Mouse (Mus musculus) midbrain, postnatal 0 days (tissue): Measurements from ENCODE around the gene Srsf10. TPM values are rescaled to one million over a fixed set of nuclear protein-coding genes. Genes with fewer than 3 reads are reported as not detected.

Experiments used
- ATAC-seq: fragments of 200-750 bp; cut with Nextera tagmentation; 2 replicates; pipeline ENCODE4 v1.8.0; 2017; ENCODE audit warnings: moderate number of reproducible peaks, mild to moderate bottlenecking, moderate TSS enrichment, moderate library complexity; ENCODE audit not compliant: low FRiP score
- DNase-seq: peaks from one replicate; pipeline ENCODE4 v3.0.0-alpha.2; 2015; ENCODE audit warnings: low spot score
- H3K27ac ChIP-seq: fragments of 300-500 bp; sonication (generic); 2 replicates; pipeline ENCODE4 v1.5.1; 2014; ENCODE audit warnings: low read depth, mild to moderate bottlenecking, low read length, mixed read lengths
- H3K27me3 ChIP-seq: fragments of 300-500 bp; sonication (generic); 2 replicates; pipeline ENCODE4 v1.6.1; 2014; ENCODE audit warnings: low read length, control low read depth, mixed read lengths; ENCODE audit not compliant: insufficient read depth
- H3K36me3 ChIP-seq: fragments of 300-500 bp; sonication (generic); 2 replicates; pipeline ENCODE4 v1.6.1; 2014; ENCODE audit warnings: low read length, control low read depth, mixed read lengths; ENCODE audit not compliant: insufficient read depth
- H3K4me1 ChIP-seq: fragments of 300-500 bp; sonication (generic); 2 replicates; pipeline ENCODE4 v1.6.1; 2014; ENCODE audit warnings: mild to moderate bottlenecking, control low read depth, antibody characterized with exemption, low read length, mixed read lengths; ENCODE audit not compliant: insufficient read depth
- H3K4me2 ChIP-seq: fragments of 300-500 bp; sonication (generic); 2 replicates; pipeline ENCODE4 v1.6.1; 2014; ENCODE audit warnings: low read depth, mild to moderate bottlenecking, low read length, mixed read lengths; ENCODE audit not compliant: poor library complexity, severe bottlenecking
- H3K4me3 ChIP-seq: fragments of 300-500 bp; sonication (generic); 2 replicates; pipeline ENCODE4 v1.5.1; 2014; ENCODE audit warnings: low read depth, mild to moderate bottlenecking, low read length, moderate library complexity
- H3K9ac ChIP-seq: fragments of 300-500 bp; sonication (generic); replicated peaks from 2 replicates; pipeline ENCODE4 v1.6.1; 2014; ENCODE audit warnings: mild to moderate bottlenecking, low read length, moderate library complexity, mixed read lengths; ENCODE audit not compliant: poor library complexity, severe bottlenecking
- H3K9me3 ChIP-seq: fragments of 300-500 bp; sonication (generic); 2 replicates; pipeline ENCODE4 v1.6.1; 2016; ENCODE audit warnings: low read length, control low read depth
- CTCF ChIP-seq: IDR thresholded peaks from 2 replicates; pipeline ENCODE4 v1.5.1; 2016; ENCODE audit warnings: antibody characterized with exemption, mild to moderate bottlenecking
- WGBS: fragments of 180-500 bp; shearing (Covaris S2); extraction: QIAGEN DNeasy Blood & Tissue Kit; methylation state at CpG from one replicate; pipeline ENCODE4 v1.1.7; 2014; 5-methylcytosine and 5-hydroxymethylcytosine counted together
- polyA plus RNA-seq: library from polyadenylated mRNA; unstranded; fragments of >200 nt; fragmentation: Nextera tagmentation; extraction: Ambion mirVana; gene quantifications from 2 replicates; pipeline ENCODE4 v1.2.1, GENCODE M21; 2015
- total RNA-seq: library from RNA; depleted of rRNA; stranded (reverse); fragments of >200 nt; gene quantifications from 2 replicates; pipeline ENCODE4 v1.2.3, GENCODE M21; 2014

The Srsf10 gene
- total and polyA plus RNA-seq, 2 experiments from 2014 or later: 66.6 to 155 TPM

DNA sequence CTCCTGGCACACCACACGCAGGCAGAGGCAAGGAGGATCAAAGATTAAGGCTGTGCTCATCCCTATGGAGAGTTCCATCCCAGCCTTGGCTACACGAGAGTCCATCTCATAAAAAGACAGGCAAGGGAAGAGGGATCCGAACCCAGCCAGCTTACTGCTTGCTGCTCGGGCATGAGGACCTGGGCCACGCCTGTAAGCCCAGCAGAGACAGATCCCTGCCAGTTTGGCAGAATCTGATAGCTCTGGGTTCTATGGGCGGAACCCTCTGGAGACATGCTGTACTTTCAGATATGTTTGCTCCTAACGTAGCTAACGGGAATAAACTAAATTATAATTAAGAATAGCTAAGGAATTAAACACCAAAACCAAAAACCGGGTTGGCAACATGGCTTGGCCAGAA is 3.6 kb upstream of the Srsf10 start:
- DNase-seq (no peak), ATAC-seq (no peak)
- H3K9ac ChIP-seq: no peak overlapping the region
- H3K27ac ChIP-seq: no peak overlapping the region
- no peaks in the 10 kb centered on the region for H3K4me1 ChIP-seq
- H3K36me3 ChIP-seq: no peaks in the 10 kb centered on the region
- H3K9me3 ChIP-seq: no peaks in the 10 kb centered on the region
- no peak overlapping the region for H3K4me2 ChIP-seq
- H3K27me3 ChIP-seq: no peaks in the 10 kb centered on the region
- 88% methylated on average over 9 of the region's 9 CpGs for WGBS
- H3K4me3 ChIP-seq: no peak overlapping the region
- TF ChIP-seq CTCF: no peak

DNA sequence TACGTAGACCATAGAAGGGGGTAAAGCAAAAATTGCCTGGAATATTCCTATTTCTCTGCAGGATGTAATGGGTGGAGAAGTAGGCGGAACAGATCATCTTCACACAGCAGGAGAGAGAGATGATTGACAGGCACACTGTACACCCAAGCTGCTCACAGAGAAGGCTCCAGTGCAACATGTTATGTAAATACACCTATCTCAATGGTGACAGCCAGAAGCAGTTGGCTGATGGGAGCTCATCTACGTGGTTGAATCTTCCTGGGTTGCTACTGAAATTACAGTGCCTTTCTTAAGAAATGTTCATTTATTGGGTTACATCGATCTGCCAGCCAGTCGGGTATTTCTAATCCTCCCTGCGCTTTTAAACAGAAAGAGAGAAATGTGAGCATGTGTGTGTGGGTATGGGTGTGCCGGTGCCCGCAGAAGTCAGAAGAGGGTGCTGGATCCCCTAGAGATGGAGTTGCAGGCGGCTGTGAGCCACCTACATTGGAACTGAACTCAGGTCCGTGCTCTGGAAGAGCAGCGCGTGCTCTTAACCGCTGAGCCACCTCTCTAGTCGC is 1.5 kb upstream of the Srsf10 start:
- no peak for TF ChIP-seq CTCF
- ATAC-seq (no peak), DNase-seq (no peak)
- no peak overlapping the region for H3K4me3 ChIP-seq
- no peaks in the 10 kb centered on the region for H3K36me3 ChIP-seq
- no peak overlapping the region for H3K27ac ChIP-seq
- H3K4me2 ChIP-seq: no peak overlapping the region
- H3K27me3 ChIP-seq: no peaks in the 10 kb centered on the region
- H3K9ac ChIP-seq: no peak overlapping the region
- no peaks in the 10 kb centered on the region for H3K9me3 ChIP-seq
- WGBS: 87% methylated on average over 14 of the region's 14 CpGs
- H3K4me1 ChIP-seq: peaks cover 10% of the 10 kb centered on the region

DNA sequence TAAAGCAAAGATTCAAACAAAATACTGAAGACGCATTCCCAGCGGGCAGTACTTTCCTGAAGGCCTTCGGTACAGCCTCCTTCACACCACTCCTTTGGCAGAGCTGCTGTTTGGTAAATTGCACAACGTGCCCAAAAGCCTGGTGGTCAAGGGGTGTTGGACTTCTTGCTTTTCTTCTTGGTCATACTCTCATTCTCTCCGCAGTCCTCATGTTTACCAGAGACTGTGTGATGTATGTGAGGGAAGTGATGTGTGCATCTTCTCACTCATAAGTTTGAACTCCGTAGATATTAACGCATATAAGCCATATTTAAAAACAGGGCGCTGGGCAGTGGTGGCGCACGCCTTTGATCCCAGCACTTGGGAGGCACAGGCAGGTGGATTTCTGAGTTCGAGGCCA is 917 bp upstream of the Srsf10 start:
- Histone ChIP-seq H3K4me1 (peaks cover 10% of the 10 kb centered on the region), H3K4me3 (no peak overlapping the region), H3K9me3 (no peaks in the 10 kb centered on the region), H3K9ac (peak overlapping the region; percentile 73; the same call in 1 of the 2 replicates), H3K36me3 (no peaks in the 10 kb centered on the region), H3K27me3 (no peaks in the 10 kb centered on the region), H3K4me2 (peak overlapping the region; percentile 57), H3K27ac (peak overlapping the region; percentile 97)
- DNase-seq (no peak), ATAC-seq (no peak)
- no peak for TF ChIP-seq CTCF
- 73% methylated on average over 11 of the region's 11 CpGs for WGBS

DNA sequence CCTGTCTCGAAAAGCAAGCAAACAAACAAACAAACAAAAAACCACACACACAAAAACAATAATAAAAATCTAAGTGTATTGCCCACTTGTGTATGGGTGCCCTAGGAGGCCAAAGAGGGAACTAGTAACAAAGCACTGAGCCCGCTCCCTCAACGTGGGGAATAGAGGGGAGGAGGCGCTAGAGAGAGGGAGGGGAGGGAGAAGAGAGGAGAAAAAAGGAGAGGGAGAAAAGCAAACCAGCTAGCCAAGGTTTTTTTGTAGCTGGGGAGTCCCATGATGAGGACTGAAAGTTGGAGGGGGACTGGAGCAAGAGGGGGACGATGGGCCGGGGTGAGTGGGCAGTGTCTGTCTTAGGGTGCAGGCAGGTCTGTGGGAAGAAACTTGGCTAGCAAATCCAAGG is 467 bp upstream of the Srsf10 start:
- peak; percentile 4; the same call in 1 of the 2 replicates for ATAC-seq
- TF ChIP-seq CTCF: peak; percentile 43
- no peaks in the 10 kb centered on the region for H3K27me3 ChIP-seq
- no peaks in the 10 kb centered on the region for H3K9me3 ChIP-seq
- peak overlapping the region; percentile 97 for H3K27ac ChIP-seq
- 8% methylated on average over 6 of the region's 6 CpGs for WGBS
- peak overlapping the region; percentile 73 for H3K9ac ChIP-seq
- H3K36me3 ChIP-seq: no peaks in the 10 kb centered on the region
- peak overlapping the region; percentile 57 for H3K4me2 ChIP-seq
- H3K4me1 ChIP-seq: peaks cover 10% of the 10 kb centered on the region
- DNase-seq: peak; percentile 35
- peak overlapping the region; percentile 84 for H3K4me3 ChIP-seq

DNA sequence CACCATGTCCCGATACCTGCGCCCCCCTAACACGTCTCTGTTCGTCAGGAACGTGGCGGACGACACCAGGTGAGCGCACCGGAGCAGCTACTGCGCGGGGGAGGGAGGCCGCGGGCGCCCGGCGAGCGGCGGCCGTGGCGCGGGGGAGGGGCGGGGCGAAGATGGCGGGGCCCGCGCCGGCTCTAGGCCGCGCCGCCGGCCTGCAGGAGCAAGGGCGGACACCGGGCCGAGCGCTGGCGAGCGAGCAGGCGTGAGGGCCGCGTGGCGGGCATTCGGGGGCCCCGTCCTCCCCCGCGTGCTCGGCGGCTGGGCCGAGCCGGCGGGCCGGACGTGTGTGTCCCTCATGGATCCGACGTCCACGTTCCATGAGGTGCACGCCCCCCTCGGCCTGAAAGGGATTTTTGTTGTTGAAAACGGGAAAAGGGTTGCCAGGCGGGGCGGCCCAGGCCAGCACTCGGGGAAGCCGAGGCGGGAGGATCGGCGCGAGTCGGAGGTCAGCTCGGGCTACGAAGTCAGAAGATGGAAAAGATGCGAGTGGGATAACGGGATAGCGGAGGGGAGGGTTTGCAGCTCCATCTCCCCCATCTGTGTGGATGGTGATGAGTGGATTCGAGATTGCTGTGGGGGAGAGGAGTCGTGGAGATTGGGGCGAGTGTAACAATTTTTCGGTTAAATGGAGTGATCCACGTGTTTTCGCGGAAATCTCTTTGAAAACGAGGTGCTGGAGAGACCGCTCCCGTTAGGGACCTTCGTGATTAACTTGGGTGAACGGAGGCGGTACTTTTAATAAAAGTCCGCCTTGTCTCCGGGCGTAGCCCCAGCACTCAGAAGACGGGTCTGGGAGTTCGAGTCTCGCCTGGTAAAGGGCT is 910 bp downstream of the Srsf10 start:
- peak overlapping the region; percentile 91 for H3K9ac ChIP-seq
- DNase-seq (peak; percentile 76), ATAC-seq (peak; percentile 69)
- peak overlapping the region; percentile 58 for H3K4me2 ChIP-seq
- peaks cover 10% of the 10 kb centered on the region for H3K4me1 ChIP-seq
- no peaks in the 10 kb centered on the region for H3K9me3 ChIP-seq
- H3K27ac ChIP-seq: peak overlapping the region; percentile 97
- under 1% methylated on average over 86 of the region's 91 CpGs for WGBS
- TF ChIP-seq CTCF: no peak
- no peaks in the 10 kb centered on the region for H3K27me3 ChIP-seq
- H3K4me3 ChIP-seq: peak overlapping the region; percentile 84
- H3K36me3 ChIP-seq: no peaks in the 10 kb centered on the region

DNA sequence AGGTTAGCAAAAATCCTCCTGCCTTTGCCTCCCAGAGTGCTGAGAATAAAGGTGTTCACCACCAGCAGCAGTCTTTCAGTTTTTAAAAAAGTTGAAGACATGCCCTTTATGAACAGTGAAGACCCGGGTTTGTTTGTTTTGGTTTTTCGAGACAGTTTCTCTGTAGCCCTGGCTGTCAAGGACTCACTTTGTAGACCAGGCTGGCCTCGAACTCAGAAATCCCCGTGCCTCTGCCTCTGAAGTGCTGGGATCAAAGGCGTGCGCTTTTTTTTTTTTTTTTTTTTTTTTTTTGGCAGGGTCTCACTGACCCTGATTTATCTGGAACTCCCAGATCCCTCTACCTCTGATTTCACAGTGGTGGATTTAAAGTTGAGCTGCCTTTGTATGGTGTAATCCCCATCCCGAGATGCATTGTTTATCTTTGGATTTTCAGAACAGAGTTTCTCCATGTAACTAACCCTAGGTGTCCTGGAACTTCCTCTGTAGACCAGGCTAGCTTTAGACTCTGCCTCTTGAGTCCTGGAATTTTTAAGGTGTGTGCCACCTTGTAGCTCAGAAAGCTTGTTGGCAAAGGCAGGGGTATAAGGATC is 2.1 kb downstream of the Srsf10 start:
- 2% methylated on average over 7 of the region's 7 CpGs for WGBS
- H3K27ac ChIP-seq: no peak overlapping the region
- no peaks in the 10 kb centered on the region; the same call in 1 of the 2 replicates for H3K36me3 ChIP-seq
- ATAC-seq (no peak), DNase-seq (no peak)
- 0 out of 2 replicates have a peak overlapping the region, but pooled peaks have one; percentile 91 for H3K9ac ChIP-seq
- H3K4me3 ChIP-seq: peak overlapping the region; percentile 84
- no peaks in the 10 kb centered on the region for H3K9me3 ChIP-seq
- TF ChIP-seq CTCF: no peak
- peak overlapping the region; percentile 58 for H3K4me2 ChIP-seq
- peaks cover 10% of the 10 kb centered on the region for H3K4me1 ChIP-seq
- H3K27me3 ChIP-seq: no peaks in the 10 kb centered on the region
